Mouse (Mus musculus) cortical plate, adult 2 months (tissue): Measurements from ENCODE around the gene Brms1.

Source experiments
- CTCF ChIP-seq: fragments of 200-500 bp; IDR thresholded peaks from 2 replicates; pipeline ENCODE4 v1.5.1; 2011; ENCODE audit warnings: mild to moderate bottlenecking, control low read depth, low read length; ENCODE audit not compliant: insufficient read depth; ENCODE audit errors: extremely low read depth
- POLR2A ChIP-seq: fragments of 200-500 bp; IDR thresholded peaks from 2 replicates; pipeline ENCODE4 v1.6.1; 2011; ENCODE audit warnings: mild to moderate bottlenecking, low read length, control low read depth; ENCODE audit not compliant: insufficient read depth; ENCODE audit errors: extremely low read depth

DNA sequence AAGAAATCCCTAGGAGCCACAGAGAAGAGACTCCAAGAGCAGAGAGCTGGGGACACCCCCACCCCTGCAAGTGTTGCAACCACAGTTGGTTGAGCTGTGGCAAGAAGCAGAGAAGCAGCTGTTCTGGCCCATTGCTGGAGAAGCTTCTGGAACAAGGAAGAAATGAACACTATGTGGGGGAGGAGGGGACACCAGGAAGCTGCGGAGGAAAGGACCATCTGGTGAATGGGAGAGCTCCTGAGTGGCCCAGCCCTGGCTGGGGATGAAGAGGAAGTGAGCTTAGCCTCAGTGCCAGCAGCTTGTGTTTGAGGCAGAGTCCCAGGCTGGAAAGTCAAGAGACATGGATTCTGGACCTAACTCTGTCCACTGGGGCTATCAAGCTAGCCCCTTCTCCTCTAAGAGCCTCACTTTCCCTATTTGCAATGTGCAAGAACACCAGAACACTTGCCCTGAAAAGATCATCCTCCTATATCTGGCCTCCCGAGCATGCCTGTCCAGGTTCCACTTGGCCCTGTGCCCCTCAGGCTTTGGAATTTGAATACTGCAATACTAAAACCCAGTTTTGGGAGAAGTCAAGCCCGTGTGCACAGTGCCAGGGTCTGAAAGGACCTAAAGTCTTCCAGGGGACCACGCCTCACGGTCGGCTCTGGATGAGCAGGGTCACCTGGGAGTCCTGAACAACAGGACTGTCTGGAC is 41.6 kb upstream of the Brms1 start:
- TF ChIP-seq CTCF (no peak), POLR2A (no peak)
